Mouse (Mus musculus) kidney, adult 11 months (tissue): ENCODE results near the gene Ppp1r1b.

ENCODE experiments used
- DNase-seq: peaks from one replicate; pipeline ENCODE4 v3.0.0; 2022

Ppp1r1b gene

DNA sequence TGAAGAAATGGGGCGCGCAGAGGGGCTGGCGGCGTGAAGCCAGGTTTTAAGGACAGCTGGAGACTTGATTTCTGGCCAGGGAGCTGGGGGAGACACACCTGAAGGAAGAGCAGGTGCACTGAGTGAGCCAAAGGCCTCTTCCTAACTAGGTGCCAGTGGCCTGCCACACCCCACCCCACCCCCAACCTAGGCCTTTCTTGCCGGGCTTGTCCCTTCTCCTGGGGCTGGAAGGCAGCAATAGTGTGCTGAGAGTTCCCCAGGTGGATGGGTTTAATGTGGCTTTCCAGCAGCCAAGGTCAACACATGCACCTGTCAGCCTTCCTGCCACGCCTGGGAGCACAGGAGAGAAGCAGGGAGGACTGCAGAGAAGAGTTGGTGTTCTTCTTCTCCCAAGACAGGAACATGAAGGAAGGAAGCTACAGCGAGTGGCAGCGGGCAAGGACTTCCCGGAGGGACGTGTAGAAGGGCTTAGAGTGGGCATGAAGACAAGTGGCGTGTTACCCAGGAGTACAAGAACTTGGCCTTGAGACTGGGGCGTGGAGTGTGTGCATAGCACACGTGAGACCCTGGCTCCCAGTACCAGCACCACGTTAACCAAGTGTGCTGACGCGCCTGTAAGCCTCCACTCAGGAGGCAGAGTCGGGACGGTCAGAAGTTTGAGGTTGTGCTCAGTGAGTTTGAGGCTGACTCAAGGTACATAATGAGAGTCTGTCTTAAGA, 4.2 kb downstream of the Ppp1r1b start:
- DNase-seq: no peak

DNA sequence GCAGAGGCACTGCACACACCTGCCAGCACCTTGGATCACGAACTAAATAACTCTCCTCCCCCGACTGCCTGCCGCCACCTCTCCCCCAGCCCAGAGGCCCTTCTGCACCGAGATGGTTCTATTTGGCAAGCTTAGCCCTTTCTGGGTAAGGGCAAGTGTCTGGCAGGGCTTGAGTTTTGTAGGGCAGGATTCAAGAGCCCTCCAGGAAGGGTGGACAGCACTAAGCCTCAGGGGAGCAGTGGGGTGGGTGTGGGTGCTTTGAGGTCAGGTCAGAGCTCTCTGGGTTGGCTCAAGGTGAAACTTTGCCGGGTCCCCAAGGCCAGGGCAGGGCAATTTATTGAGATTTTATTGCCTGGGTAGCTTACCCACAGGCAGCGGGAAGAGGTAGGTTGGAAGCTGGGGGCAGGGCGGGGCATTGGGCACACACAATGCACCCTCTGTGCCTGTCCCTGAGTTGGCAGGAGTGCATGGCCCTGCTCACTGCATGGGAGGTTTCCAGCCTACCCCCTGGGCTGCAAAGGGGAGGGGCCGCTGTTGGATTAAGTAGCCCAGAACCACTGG, 5.5 kb downstream of the Ppp1r1b start:
- peak; percentile 82 for DNase-seq

DNA sequence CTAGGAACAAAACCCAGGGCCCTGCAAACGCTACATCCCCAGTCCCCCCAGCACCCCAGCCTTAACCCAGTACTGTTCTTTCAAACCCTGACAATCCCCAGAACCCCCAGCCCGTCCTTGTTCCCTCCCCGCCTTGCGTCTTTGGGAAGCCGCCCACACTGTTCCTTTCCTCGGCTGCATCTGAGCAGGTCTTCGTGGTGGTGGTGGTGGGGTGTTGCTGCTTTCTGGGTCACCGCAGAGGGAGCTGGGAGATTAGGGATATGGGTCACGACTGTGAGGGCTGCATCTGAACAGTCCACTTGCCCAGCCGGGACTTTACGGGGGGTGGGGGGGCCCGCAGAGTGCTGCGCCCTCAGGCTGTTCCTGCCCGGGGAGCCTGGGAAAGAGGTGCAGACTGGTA, 6.2 kb downstream of the Ppp1r1b start:
- DNase-seq: no peak

- peak; percentile 50 for DNase-seq
Observed at GRCm38 (mm10) chr11:98355732-98356299, 7.6 kb downstream of the Ppp1r1b start.

DNA sequence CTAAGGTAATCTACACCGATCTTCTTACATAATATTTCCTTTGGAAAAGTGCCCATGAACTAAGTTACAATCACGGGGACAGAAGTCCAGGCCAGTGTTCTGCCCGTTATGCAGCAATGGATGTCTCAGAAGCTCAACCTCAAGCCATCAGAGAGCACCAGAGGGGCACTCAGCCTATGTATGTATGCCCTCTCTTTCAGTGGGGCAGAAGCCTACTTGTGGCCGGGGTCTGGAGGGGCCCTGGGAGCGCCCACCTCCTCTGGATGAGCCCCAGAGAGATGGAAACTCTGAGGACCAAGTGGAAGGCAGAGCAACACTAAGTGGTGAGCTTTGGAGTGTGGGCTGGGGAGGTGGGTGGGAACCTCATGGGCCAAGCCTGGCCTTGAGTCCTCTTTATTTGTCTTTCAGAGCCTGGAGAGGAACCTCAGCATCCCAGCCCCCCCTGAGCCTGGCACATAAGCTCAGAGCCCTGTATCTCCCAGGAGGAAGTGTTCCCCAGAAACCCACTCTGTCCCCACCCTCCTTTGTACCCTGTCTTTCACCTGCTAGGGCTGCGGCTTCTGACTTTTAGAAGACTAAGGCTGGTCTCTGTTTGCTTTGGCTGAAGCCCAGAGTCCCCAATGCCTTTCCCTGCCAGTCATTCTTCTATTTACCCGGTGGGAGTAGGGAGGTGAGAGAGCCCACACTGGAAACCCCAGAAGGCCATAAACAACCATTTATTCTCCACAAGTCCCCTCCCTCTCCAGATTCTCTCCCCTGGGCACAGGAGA, 8.6 kb downstream of the Ppp1r1b start:
- no peak for DNase-seq

DNA sequence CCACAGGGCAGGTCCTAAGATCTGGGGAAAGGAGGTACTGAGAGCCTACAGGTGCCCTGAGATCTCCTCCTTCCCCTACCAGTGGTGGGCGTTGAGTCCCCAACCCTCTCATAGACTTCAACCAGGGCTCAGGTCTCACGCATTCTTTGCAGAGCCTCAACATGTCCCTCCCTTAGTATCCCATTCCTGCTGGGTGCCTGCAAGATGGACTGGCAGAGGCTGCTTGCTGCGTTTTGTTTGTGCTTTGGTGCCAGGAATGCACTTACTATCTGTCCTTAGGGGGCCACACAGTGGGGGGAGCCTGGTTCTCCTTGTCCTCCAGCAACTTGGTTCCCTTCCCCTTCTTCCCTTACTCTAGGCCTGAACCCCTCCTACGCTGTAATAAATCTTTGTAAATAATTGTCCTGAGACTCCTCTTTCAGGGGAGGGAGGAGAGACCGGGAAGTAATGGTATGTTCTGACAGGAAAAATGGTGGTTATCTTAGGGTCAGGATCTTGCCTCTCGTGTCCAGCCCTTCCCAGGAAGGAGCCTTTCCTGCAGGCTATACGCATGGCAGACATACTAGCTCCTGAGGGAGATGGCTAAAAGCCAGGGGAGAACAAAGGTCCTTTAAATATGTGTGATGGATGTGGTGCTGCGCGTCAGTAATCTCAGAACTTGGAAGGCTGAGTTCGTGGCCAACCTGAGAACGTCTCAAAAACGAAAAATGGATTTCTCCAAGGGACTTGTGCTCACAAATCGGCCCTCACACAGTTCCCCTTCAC, 9.4 kb downstream of the Ppp1r1b start:
- DNase-seq: no peak

DNA sequence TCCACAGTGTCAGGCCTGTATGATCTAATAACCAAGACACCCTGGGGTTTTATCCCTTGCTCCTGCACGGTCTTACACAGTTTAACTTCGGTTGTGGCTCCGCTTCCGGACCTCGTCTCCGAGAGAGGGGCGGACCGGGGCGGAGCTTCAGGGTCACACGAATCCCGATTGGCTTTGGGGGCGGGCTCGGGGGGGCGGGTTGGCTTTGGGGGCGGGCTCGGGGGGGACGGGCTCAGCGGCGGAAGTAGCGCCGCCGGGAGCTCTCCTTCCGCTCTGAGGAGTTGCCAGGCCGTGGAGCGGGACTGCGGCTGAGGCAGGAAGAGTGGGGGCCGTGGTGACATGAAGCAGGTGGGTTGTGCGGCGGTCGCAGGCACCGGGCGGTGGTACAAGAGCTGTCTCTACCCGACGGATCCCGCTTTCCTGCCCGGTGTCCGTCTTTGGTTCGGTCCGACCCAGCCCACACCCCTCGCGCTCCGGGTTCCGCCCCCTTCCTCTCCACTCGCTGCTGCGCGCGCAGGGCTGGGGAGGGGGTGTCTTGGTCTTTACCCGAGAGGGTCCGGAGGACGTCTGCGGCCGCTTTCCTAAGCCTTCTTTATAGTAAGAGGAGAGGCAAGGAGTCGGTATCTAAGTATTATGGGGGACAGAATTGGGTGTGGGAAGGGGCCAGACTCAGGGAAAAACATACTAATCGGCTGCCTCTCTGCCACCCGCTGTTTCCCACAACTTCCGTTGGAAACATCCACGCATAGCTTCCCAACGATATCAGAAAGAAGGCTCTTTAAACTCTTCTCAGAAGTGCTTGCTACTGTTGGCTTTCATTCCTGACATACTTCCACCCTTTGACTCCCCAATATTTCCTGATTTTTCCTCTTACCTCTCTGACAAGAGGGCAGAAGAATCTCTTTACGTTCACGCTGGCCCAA, 10.2 kb downstream of the Ppp1r1b start, which contains the start of gene Stard3:
Gene Stard3 (plus strand): TSS at position 208 of the 923 bp plus-strand sequence.
- peak; percentile 88 for DNase-seq

DNA sequence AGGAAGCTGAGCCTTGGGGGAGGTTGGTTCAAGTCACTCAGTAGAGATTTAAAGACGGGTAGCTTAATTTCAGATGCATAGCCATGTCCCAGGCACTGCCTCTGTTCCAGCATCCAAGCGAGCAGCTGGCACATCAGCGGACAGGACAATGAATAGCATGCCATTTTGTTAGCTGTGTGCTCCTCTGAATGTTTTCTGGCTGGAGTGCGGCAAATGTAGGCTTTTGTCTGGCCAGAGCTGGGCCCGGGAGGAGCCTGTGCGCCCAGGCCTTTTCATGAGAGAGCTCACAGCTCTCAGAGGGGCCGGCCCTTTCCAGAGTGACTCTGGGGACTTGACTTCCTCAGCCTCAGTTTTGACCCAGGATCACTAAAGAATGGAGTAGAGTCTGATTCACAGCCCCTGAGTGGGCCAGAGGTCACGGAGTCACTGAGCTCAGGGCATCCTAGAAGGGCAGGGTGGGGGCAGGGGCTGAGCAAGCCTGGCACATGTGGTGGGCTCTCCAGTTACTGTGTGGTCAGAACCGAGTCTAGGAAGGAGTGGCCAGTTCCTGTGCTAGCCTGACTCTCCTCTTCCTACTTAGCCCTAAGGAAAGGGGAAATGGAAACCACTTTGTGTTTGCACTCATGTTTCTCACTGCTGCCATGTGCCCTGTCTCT, 12.8 kb downstream of the Ppp1r1b start:
- no peak for DNase-seq

DNA sequence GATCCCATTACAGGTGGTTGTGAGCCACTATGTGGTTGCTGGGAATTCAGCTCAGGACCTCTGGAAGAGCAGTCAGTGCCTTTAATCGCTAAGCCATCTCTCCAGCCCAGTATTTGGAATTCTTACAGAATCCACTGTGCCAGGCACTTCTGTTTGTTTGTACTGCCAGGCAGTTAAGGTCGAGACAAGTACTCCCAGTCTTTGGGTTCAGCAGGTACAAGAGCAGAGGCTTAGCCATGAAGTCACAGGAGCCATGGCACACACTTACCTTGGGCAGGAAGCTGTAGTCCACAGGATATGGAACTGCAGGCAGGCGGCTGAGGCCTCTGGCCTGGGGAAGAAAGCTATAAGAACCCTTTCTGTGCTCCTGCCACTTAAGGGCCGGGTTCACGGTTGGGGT, 15.6 kb downstream of the Ppp1r1b start:
- DNase-seq: no peak

DNA sequence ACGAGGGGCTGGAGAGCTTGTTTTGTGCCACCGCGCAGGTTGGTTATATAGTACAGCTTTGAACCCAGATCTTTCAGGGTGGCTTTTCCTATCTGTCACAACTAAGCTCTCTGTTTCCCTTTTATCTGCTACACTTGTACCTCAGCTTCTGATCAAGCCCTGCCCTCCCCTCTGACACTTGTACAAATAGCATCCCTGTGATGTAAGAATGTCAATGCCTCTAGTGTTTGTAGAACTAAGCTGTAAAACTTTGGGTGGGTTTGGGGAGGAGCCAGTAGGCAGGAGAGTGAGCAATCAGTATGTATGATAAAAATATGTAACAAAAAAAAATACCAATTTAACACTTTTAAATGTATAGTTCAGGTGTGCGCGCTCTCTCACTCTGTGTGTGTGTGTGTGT, 16.2 kb downstream of the Ppp1r1b start:
- no peak for DNase-seq

DNA sequence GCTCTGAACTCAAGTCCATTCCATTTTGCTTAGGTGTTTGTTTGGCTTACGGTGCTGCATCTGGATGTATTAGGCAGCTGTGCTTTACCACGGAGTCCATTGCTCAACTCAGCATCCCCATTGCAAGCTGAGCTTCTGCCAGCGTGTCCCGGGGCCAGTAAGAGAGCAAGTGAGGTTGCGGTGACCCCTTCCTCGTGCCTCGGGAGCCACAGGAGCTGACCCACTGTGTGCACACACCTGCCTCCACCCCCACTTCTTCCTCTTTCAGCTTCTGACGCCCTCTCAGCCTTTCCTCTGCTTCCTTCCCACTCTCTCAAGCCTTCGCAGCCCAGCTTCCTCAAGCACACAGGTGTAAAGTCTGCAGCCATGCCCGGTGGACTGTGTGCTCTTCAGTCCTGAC, 18.1 kb downstream of the Ppp1r1b start:
- DNase-seq: no peak

- no peak for DNase-seq
Observed at GRCm38 (mm10) chr11:98367171-98367862, 19.1 kb downstream of the Ppp1r1b start.

GRCm38 (mm10) chr11:98367863-98368186, 19.6 kb downstream of the Ppp1r1b start:
- DNase-seq: no peak

DNA sequence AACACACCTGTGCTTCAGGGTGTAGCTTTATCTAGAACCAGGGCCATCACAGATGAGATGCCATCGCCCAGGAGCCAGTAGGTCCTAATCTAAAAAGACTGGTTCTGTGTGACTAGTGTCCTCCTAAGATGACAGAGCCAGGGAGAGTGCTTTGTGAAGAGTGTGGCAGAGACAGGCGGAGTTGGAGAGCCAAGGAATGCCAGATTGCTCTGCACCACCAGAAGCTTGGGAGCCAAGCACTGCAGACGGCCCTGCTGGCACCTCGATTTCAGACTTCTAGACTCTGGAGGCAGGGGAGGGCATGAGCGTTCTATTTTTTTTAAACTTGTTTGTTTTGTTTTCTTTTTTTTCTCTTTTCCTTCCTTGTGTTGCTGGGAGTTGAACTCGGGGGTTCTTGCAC, 21.1 kb downstream of the Ppp1r1b start:
- DNase-seq: no peak

- DNase-seq: no peak
Observed at GRCm38 (mm10) chr11:98370588-98370987, 22.4 kb downstream of the Ppp1r1b start.

GRCm38 (mm10) chr11:98371556-98372240, 23.5 kb downstream of the Ppp1r1b start:
- DNase-seq: no peak

DNA sequence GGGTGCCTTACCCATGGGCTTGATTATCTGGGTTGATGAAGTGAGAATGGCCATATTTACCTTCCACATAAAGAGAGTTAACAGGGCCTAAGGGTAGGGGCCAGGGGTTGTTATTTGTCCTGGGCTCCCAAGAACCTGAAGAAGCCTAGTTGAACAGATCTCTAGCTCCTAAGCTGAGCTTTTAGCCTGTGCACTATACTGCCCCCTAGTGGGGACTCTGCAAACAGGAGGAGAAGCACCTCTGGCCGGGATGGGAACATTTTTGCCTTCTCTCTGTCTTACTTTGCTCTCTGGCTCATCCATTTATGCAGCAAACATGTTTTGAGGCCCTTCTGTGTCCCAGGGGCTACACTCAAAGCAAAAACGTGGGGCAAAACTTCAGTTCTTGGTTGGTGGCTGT, 24.2 kb downstream of the Ppp1r1b start:
- DNase-seq: no peak

DNA sequence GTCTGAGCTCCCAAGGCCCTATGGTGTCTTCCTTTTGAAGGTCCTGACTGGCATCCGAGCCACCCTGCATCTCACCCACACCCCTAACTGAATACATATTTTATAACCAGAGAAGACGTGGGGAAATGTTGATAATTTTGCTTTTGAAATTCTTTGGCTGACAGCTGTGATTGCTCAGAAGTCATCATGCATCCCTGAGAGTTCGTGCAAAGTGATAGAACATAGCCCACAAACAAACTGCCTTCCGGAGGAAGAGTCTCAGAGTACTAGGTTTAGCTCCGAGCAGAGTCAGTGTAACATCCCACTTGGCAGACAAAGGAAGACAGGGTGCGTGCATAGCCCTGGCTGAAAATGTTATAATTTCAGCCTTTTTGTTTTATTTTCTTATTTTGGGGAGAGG, 25.0 kb downstream of the Ppp1r1b start:
- no peak for DNase-seq

- DNase-seq: no peak
Observed at GRCm38 (mm10) chr11:98374266-98374665, 26.1 kb downstream of the Ppp1r1b start.

- DNase-seq: no peak
Observed at GRCm38 (mm10) chr11:98376756-98377155, 28.6 kb downstream of the Ppp1r1b start.
